Mouse (Mus musculus) kidney, postnatal 4 days (tissue): Measurements from ENCODE around the gene Golga4.

Experiments used
- DNase-seq, 2 experiments: peaks; one replicate each; pipeline ENCODE4 v3.0.0; 2021; ENCODE audit warnings: mixed read lengths in 2 of 2

The Golga4 gene

DNA sequence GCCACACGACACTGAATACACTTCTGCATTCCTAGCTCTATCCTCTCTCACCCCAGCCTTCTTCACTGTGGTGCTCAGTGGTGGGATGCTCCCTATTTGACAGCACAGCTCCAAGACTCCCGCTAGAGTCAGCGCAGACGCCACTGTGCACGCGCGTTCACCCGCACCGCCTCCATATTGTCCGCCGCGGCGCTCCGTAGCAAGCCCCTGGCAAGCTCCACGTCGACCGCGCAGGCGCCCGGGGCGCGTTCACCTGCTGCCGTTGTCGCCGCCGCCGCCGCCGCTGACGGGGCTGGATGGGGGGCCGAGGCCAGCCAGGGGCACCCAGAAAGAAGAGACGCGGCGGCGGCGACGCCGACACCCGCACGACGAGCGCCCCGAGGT, at the start of gene Golga4:
Gene Golga4 (plus strand): TSS at position 248 of the 384 bp plus-strand sequence.
- DNase-seq: peak; percentile 93 to 95

DNA sequence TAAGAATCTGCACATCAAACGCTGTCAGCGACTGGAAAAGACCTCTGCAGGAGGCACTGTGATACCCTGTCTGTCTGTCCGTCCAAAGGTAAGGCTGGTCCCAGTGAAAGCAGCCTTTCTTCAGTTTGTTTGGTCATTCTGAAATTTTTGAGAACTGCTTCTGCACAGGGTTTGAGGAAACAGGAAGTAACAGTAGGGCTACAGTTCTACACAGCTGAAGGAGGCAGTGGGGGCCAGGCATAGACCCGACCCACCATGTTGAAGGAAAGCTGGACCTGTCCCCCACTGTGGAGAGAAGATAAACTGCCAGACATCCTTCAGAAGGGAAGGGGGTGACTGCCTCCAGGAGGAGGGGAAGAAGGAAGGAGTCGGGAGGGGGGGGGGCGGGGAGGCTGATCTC, 49.7 kb upstream of the Golga4 start:
- DNase-seq: no peak

DNA sequence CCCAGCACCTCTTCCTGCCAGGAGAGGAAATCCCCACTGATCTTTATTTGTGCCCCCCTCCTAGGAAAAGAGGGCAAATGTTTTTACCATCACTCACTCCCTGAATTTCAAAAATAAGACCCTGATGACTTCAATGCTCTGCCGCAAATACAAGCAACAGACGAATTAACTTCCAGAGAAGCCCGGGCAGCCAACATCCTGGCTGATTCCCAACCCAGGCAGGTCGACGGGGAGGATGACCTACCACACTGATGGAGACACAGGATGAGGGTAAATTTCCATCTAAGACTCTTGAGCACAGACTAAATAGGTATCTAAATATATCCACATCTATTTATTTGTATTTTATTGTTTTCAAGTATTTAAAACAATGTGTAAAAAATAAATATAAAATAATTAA, 48.0 kb upstream of the Golga4 start:
- no peak for DNase-seq

- DNase-seq: no peak
These were observed 42.0 kb upstream of the Golga4 start for GRCm38 (mm10) chr9:118464031-118464430.

GRCm38 (mm10) chr9:118468301-118468700, 37.8 kb upstream of the Golga4 start:
- no peak for DNase-seq

DNA sequence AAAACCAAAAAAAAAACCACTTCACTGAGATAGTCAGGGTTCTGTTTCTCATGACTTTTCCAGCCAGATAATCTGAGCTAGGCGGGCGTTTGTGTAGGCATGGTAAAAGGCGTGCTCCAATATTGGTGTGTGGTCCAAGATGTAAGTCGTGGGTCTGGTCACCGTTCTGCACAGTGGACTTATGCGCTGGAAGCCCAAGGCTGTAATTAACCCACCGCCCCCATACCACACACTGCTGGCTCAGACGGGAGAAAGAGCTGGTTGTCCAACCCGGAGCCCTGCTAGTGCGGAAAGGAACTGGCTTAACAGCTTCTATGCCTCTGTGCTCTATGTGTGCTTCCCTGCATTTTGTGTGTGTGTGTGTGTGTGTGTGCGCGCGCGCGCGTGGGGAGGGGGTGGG, 36.8 kb upstream of the Golga4 start:
- DNase-seq: peak; percentile 14 to 33

- DNase-seq: no peak
These were observed 34.8 kb upstream of the Golga4 start for GRCm38 (mm10) chr9:118471296-118471695.

DNA sequence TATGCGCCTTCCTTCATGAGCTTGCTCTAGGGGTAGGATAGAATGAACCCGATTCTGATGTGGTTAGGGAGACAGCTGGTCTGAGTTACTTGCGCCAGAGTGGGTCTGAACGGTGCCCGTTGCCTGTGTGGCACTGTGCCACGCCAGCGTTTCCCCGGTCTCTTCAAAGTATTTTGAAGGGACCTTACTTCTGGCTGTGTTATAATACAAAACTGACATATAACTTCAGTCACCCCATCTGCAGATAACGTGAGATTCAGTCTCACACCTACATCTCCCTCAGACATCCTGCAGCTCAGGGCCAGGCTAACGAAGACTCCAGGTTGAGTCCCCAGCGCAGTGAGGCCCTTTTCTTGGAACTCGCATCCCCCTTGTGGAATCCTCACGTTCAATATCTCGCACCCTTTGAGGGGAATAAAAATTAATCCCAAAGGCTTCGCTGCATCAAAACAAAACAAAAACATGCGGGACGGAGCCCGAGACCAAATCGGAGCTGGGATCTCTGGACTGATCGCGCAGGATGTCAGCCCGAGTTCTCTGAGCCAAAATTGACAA, 29.8 kb upstream of the Golga4 start:
- peak in 1 of 2 experiments; percentile 9 for DNase-seq

DNA sequence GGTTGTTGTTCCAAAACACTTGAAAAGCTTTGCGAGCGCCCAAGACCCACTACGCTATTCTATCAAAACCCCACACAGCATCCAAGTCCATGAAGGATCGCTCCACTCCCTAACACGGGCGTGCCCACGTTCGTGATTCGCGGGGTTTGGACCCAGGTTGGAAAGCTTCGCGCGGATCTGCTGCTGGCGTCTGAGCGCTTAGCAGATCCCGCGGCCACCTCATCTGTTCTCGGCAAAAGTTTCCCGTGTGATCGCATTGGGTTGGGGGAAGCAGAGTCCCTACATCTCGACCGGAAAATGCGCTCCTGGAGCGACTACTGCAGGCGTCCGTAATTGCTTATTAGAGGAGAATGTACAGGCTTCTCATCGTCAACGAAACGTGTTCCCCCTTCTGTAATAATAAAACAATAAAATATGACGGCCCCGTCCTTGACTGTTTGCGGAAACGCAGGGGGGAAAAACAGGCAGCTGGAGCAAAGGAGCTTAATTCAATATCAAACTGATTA, 29.2 kb upstream of the Golga4 start:
- DNase-seq: peak; percentile 19 to 45

DNA sequence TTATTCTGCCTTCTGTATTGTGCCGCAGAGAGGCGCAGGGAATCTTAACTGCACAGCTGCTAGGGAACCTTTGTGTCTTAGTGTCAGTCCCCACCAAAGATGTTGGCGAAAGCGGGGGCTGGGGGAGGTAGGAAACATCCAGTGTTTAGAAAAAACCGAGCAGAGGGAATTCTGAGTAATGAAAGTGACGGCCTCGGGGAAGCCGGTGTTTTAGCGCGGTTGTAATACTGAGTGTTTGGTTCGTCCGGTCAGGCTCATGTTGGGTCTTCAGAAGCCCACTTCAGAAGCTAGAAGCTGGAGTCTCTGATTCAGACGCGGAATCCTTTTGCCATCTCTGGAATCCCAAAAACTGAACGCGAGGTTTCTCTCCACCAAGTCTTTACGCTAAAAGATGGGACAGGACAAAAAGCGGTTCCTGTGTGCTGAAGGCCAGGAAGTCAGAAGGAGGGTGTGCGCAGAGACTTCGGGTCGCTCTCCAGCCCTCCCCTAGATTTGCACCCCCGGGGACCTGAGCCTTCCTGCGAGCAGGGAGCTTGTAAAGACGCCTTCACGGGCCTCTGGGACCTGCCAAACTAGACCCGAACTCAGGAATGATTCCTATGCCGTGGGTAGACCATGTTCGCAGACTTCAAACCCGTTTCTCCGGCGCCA, 28.7 kb upstream of the Golga4 start:
- peak; percentile 18 to 21 for DNase-seq

GRCm38 (mm10) chr9:118477961-118478360, 28.1 kb upstream of the Golga4 start, which contains the start of gene Eomes:
Gene Eomes (plus strand): TSS chr9:118478212.
- peak in 1 of 2 experiments; percentile 31 for DNase-seq

- peak; percentile 58 to 64 for DNase-seq
These were observed 27.6 kb upstream of the Golga4 start for GRCm38 (mm10) chr9:118478458-118478838.

DNA sequence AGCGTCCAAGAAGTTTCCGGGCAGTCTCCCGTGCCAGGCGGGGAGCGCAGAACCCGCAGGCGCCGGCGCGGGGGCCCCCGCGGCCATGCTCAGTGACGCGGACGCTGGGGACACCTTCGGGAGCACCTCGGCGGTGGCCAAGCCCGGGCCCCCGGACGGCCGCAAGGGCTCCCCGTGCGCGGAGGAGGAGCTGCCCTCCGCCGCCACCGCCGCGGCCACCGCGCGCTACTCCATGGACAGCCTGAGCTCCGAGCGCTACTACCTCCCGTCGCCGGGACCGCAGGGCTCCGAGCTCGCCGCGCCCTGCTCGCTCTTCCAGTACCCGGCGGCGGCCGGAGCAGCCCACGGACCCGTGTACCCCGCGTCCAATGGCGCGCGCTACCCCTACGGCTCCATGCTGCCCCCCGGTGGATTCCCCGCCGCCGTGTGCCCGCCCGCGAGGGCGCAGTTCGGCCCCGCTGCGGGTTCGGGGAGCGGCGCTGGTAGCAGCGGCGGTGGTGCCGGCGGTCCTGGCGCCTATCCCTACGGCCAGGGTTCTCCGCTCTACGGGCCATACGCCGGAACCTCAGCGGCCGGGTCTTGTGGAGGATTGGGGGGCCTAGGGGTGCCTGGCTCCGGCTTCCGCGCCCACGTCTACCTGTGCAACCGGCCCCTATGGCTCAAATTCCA, 27.1 kb upstream of the Golga4 start:
- peak; percentile 58 to 67 for DNase-seq

GRCm38 (mm10) chr9:118479508-118480291, 26.4 kb upstream of the Golga4 start:
- no peak for DNase-seq

GRCm38 (mm10) chr9:118480292-118480690, 25.8 kb upstream of the Golga4 start:
- no peak for DNase-seq

GRCm38 (mm10) chr9:118482210-118482609, 23.9 kb upstream of the Golga4 start:
- no peak for DNase-seq

GRCm38 (mm10) chr9:118486361-118487095, 19.5 kb upstream of the Golga4 start:
- no peak for DNase-seq

DNA sequence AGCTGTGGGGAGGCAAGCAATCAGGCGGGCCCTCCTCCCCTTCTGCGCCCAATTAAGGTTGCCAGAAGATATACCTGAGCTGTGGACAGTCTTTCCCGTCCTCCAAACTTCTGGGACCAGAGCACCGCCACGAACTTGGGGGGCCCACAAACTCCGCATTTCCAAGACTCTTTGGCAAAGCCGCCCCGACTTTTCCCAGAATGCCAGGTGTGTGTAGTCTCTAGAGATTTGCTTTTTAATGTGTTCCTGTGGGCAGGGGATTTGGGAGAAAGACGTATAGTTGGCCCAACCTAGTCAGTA, 19.0 kb upstream of the Golga4 start:
- no peak for DNase-seq

DNA sequence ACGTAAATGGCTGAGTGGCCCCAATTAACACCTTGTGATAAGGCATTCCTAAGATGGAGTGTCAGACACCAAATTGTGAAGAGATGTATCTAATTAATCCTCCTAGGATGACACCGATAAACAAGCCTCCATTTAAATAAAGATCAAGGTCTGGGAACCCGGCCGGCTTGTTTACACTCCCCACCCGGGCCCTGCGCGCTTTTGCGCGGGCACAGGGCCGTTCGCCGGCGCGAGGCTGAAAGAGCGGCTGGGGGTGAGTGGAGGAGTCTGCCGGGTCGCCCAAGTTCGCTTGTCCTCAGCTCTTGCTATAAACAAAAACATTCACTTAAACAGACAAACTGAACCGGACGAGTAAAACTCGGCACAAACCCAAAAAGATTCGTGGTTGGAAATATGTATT, 18.4 kb upstream of the Golga4 start:
- DNase-seq: peak; percentile 20 to 37

GRCm38 (mm10) chr9:118488138-118488895, 17.8 kb upstream of the Golga4 start:
- DNase-seq: peak; percentile 65 to 77

DNA sequence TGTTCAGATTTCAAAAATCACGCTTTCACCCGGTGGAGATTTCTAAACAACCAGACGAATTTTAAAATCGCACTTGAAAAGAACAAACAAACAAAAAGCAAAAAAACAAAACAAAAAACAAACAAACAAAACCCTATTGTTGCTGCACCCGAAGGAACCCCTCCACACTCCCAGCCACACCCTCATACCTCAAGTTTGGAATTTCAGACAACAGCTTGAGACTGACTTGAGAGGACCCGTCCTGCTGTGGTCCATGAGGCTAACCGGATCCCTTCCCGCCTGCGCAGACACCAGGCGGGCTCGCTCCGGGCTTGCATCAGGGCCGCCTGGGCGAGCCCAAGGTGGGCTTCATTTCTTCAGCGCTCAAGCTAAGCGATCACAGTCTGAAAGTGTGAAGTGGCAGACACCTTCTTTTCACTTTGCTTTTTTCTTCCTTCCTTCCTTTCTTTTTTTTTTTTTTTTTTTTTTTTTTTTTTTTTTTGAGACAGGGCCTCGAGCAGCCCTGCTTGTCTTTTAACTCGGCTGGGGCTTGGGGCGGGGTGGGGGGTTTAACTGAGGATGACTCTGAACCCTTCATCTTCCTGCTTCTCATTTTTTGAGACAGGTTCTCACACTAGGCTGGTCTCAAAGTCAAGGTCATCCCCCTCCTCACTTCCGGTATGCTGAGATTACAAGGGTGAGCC, 17.0 kb upstream of the Golga4 start:
- DNase-seq: peak; percentile 34 to 40
